Mouse (Mus musculus) T-helper 2 cell (primary cell): ENCODE data around the gene Btaf1.

ENCODE experiments used
- in situ Hi-C: fragments of 300-600 bp; cut with MboI, MseI; formaldehyde crosslinking; loops from one replicate; pipeline ENCODE4 v1.15.1; 2025; ENCODE audit warnings: high pct_unique_total_duplicates

Btaf1 gene

DNA sequence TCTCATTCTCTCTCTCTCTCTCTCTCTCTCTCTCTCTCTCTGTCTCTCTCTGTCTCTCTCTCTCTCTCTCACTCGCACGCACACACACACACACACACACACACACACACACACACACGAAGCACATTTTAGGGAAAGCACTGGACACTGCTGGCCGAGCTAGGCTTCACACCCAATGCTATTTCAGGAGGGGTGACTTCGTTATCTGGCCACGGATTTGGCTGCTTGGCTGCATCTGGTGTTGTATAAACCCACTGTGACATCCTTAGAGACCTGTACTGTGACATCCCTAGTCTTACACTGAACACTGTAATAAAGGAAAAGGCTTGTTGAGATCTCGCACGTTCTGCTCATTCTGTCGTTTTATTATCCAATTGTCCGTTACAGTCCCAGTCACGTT lies 95.1 kb downstream of the Btaf1 start:
- in situ Hi-C loops: no loop called here

DNA sequence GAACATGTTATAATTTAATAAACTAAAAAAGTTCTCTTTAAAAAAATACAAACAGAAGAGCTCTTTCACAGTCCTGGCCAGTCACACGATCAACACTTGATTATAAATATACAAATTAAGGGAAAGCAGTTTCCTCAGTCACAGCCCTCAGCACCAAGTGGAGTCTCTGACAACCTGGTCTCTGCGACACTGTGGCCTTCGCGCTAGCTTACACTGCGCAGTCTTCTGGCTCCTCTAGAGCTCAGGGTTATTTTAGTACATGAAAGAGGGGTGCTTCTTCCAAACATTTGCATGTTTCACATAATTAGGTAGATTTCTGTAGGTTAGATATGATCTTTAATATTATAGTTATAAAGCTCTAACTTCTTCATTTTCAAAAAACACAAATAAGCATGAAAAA lies 96.3 kb downstream of the Btaf1 start:
- in situ Hi-C loops: no loop called here

DNA sequence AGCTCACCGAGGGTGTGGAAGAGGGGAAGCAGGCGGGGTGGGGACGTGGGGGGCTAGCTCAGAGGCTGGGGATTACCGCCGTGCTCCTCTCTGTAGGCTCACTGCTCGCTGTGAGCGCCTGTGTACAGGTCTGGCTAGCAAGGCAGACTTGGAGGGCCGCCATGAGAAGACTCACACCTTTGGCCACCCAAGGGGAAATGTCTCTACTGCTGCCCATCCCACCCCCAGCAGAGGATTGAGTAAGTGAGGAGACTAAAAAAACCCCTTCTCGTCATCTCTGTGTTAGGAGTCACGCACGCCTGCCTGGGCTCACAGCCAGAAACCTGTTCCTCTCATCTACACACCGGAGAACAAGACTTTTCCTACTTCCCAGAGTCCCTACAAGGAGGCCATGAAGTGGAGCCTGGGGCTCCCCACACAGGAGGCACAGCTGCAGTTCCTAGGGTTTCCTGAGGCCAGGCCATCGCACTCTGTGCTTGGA lies 100.0 kb downstream of the Btaf1 start:
- in situ Hi-C loops: no loop called here

DNA sequence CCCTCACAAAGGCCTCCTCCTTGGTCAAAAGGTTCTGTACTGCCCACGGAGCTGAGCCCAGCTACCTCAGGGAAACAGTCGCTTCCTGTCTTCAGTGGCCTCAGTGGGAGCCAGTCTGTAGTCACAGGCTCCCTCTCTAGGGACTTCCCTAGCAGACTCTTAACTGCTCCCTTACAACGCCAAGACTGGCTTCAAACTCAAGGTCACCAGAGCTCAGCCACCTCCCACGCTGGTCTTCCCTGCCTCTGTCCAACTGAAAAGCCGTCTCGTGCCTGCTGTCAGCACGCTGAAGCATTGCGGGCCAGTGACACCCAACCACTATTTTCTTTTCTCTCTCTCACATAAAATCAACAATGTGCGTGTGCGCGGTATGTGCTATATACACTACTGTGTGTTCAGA lies 100.5 kb downstream of the Btaf1 start:
- in situ Hi-C loops: no loop called here

DNA sequence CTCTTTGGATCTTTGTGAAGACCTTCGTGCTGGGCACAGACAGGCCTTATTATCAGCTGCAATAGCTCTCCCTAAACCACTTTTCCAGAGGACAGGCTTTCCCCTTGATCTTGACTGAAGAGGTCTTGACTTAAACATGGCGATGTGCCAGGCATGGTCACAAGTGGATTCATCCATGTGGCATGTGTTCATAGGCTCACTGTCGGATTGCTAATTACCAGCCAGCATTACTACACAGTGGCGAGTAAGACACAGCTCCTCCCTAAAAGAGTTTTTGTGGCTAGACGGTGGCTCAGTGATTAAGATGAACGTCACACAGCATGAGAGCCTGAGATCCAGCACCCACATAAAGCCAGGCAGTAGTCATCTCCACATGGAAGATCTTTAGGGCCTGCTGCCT lies 103.9 kb downstream of the Btaf1 start:
- in situ Hi-C loops: no loop called here

DNA sequence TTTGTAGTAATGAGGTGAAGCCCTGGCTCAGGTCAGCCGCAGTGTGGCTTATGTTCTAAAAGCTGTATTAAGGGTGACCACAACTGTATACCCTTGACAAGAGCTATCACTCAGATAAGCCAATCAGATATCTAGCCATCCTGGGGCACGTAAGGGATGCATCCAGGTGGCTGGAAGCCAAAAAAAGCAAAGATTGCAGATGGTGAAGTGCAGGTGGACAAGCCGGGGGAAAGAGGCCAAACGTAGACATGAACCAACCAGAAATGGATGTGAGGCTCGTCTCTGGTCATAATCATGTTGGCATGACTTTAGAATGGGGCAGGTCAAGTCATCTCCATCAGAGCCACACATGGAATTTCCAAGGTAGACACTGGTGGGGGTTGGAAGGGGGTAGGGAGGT lies 105.6 kb downstream of the Btaf1 start:
- in situ Hi-C loops: no loop called here

DNA sequence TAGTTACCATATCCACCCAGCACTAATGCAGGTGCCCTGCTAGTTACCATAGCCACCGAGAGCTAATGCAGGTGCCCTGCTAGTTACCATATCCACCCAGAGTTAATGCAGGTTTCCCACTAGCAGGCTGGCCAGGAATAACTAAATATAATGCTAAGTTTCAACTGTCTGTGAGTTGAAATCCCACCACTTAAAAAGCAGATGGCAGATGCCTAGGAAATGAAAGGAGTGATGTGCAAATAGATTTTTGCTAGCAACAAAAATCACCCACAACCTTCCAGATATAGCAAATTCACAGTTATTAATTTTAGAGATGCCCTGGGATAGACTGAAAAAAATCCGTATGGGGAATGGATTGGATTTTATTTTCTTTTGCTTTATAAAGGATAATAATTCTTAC lies 106.5 kb downstream of the Btaf1 start:
- in situ Hi-C loops: no loop called here

DNA sequence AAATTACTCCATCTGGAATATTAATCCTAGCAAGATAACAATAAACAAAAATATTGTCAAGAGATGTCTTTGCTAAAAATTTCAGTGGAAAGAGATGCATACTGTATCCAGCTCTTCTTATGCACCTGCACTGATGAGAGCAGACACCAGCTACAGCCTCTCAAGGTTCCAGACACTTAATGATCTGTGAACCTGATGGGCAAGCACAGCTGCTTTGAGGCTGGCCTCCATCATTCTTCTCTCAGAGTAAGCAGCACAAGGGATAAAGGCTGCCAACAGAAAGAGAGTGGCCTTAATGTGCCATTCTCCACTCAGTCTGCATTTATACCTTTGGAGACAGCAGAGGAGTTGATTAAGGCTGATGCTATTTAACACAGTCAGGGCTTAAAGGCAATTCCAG lies 115.0 kb downstream of the Btaf1 start:
- in situ Hi-C loops: loop anchor here (10.0 kb wide), 1 partner anchor 224 kb away; no protein-coding TSS in a partner anchor

DNA sequence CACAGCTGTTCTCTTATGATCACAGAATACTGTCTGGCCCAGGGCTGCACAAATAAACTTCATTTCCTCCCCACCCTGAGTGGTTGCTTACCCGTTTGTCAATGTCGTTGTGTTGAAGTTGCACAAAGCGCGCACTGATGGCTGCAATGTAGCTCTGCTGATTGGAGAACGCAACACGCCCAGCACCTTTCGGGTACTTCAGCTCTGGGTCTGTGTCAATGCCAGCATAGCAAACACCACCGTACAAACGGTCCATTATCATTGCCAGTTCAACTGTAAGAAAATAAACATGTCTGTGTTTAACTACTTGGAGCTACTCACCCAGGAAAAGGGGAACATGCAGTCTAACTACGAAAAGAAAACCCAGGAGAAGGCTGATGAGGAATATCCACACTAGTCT lies 118.6 kb downstream of the Btaf1 start:
- in situ Hi-C loops: loop anchor here (10.0 kb wide), 1 partner anchor 220 kb away; no protein-coding TSS in a partner anchor

DNA sequence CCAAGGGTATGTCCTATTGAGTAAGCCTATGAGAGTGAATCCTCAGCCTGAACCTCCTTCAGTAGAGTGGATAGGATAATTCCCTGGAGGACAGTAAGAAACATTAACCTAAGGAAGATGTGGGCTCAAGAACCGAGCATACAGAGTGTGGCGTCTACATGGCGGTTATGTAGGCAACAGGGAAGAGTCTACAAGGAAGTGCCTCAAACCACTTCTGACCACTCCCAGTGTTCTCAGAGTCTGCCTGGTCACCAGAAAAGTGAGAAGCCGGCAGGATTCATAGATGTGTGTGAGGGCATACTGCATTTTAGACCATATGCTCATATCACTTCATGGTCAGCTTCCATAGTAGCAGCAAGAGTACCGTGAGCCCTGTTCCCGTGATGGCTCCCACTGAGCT lies 122.6 kb downstream of the Btaf1 start:
- in situ Hi-C loops: loop anchor here (10.0 kb wide), 1 partner anchor 216 kb away; no protein-coding TSS in a partner anchor

DNA sequence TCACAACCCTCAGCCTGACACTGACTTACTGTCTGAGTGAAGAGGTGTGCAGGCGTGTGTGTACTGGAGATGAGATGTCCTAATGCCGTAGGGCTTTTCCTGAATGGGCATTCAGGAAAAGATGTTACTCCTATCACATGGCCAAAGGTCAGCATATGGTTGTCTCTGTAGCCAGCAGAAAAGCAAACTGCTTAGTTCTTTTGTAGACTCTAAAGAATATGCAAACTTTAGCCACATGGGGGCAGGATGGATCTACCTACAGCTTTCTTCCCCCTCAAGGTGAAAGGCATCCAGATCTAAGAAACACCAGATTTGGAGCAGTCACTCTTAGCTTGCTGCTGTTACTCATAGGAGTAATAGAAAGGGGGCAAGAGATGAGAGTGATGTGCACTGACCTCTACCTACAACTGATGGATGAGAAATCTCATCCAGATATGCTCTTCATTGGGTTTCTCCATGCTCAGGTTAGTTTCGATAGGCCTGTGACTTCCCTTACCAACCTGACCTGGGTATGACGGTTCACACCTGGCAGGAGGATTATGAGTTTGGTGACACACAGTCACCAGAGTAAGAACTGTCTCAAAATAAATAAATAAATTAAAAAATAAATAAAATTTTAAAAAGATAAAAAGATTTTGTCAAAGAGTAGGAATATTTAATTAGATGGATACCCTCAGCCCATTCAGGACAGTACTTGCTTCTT lies 124.9 kb downstream of the Btaf1 start:
- in situ Hi-C loops: no loop called here

DNA sequence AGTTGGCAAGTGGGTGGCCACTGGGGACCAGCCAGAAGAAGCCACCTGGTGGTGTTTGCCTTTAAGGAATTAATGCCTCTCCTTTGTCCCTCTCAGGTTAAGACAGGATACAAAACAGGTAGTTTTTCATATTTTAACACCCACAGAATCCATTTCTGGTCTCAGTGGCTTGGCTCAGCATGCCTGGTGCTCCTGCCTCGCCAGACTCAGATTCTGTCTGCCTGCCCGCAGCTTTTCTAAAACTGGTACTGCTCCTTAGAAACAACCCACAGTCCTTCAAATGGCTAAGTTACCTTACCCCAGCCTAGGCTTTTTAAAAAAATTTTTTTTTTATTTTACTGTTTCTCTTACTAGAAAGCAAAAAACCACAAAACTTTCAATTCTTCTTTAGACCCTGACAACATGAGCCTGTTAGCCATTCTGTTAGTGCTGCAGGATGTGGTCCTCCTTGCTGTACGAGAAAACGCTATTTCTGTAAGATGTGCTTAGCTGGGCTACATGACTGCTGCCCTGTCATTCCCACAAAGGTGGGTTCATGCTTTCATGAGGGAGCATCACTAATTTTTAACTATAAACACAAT lies 130.2 kb downstream of the Btaf1 start:
- in situ Hi-C loops: no loop called here

DNA sequence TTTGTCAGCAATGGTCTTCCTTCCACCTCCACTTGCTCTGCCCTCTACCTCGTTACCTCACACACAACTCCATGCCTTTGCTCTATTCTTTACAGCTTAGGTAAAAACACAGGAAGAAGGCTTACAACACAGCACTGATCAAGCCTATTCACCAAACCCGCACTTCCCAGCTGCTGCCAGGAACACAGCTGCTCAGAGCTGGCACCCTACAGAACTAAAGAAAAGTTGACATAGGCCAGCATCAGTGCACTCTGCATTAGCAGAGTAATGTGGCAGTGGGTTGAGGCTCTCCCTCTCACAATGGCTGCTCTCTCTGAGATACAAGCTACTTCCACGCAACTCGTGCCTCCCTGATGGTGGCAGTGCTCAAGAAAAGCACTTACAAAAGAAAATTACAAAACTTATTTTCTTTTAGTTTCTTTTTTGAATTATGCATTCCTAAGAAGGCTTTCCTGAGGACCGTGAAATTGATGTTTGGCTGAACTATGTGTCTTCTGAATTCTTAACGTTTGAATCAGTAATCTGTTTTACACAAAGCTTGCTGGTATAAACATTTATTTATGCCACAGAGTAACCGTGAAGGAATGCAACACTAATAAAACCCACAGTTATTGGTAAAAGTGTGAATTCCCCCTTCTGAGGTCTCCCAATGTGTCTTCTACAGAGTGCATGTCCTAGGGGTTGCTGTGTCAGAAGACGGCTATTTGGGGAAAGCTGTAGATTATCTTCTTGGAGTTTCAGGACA lies 131.5 kb downstream of the Btaf1 start:
- in situ Hi-C loops: no loop called here

DNA sequence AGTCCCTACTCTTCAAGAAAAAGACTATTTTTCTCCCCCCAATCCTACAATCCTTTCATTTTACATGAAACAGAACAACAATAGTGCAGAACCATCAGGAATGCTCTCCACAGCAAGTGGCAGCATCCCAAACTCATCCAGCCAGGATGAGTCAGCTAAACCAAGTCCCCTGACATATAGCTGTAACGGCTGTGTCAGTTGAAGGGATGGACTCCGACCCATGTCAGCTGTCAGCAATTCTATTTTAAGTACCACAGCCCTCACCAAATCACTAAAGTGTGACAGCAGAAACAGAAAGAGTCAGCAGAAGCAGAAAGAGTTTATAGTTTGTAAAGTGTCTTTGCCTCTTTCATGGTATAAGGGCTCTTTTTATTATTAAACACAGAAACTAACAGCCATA lies 133.7 kb downstream of the Btaf1 start:
- in situ Hi-C loops: no loop called here

DNA sequence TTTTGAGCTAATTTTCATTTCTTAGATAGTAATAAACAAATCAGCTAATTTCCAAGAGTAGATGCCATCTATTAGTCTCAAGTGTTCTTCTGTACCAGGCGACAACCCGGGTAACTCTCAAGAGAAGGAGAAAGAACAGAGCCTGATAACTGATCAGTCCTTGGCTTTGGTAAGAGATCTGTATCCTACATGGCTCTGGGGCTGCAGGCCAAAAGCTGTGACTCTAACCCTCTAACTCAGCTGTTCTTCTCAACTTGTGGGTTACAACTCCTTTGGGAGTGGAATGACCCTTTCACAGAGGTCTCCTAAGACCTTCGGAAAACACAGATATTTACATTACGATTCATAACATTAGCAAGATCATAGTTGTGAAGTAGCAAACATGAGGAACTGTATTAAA lies 134.2 kb downstream of the Btaf1 start:
- in situ Hi-C loops: no loop called here
